In genomic region chr4:151108834-151109241, GRCm38 (mm10) we compare ENCODE assay signal across 8 mouse cellular contexts. TPM values are rescaled to one million over a fixed set of nuclear protein-coding genes. Genes with fewer than 3 reads are reported as not detected.
A peak's percentile ranks its signal among the peaks of the same experiment; 100 is the strongest.
DNase-seq lines count a peak whose midpoint lies in the region; ATAC-seq and TF ChIP-seq lines count a peak whose summit lies in the region.

No protein-coding gene starts in this region.

- peak overlapping the region; percentile 99 for H3K4me2 ChIP-seq in lung, embryonic 14.5 days
- H3K4me2 ChIP-seq in intestine, postnatal 0 days (replicated peaks; ENCODE audit: low read depth): peak overlapping the region; percentile 97
- H3K4me2 ChIP-seq in neural tube, embryonic 14.5 days (ENCODE audit: low read depth, low read length): peak overlapping the region; percentile 61

- peak overlapping the region; percentile 62 for H3K9ac ChIP-seq in lung, embryonic 14.5 days
- H3K9ac ChIP-seq in intestine, postnatal 0 days (ENCODE audit: low read depth, low read length): peak overlapping the region; percentile 37
- H3K9ac ChIP-seq in neural tube, embryonic 14.5 days (replicated peaks; ENCODE audit: low read depth, low read length): peak overlapping the region; percentile 93

- H3K36me3 ChIP-seq in lung, embryonic 14.5 days (ENCODE audit: insufficient read depth): no peaks in the 10 kb centered on the region
- peaks cover 10% of the 10 kb centered on the region for H3K36me3 ChIP-seq in forebrain, embryonic 10.5 days (replicated peaks)
- H3K36me3 ChIP-seq in intestine, postnatal 0 days (ENCODE audit: control insufficient read depth, insufficient read depth): no peaks in the 10 kb centered on the region
- no peaks in the 10 kb centered on the region for H3K36me3 ChIP-seq in neural tube, embryonic 14.5 days (ENCODE audit: control insufficient read depth, insufficient read depth, low read length)

- H3K4me3 ChIP-seq in lung, embryonic 14.5 days (ENCODE audit: low read depth, low read length): peak overlapping the region; percentile 63
- H3K4me3 ChIP-seq in forebrain, embryonic 10.5 days: peak overlapping the region; percentile 88
- peak overlapping the region; percentile 56 for H3K4me3 ChIP-seq in intestine, postnatal 0 days (ENCODE audit: low read depth, low read length)
- H3K4me3 ChIP-seq in neural tube, embryonic 14.5 days (ENCODE audit: low read depth, low read length): peak overlapping the region; percentile 77

- TF ChIP-seq CTCF in lung, embryonic 14.5 days (IDR thresholded peaks at IDR 0.05; ENCODE audit: low read depth): no peak
- no peak for TF ChIP-seq CTCF in intestine, postnatal 0 days (IDR thresholded peaks at IDR 0.05; ENCODE audit: low read depth)

- H3K4me1 ChIP-seq in lung, embryonic 14.5 days (ENCODE audit: insufficient read depth): 0 out of 2 replicates have a peak, but pooled peaks cover 3% of the 10 kb centered on the region
- H3K4me1 ChIP-seq in forebrain, embryonic 10.5 days: peaks cover 41% of the 10 kb centered on the region
- 0 out of 2 replicates have a peak, but pooled peaks cover 4% of the 10 kb centered on the region for H3K4me1 ChIP-seq in intestine, postnatal 0 days (replicated peaks; ENCODE audit: control insufficient read depth, insufficient read depth, low read length)
- H3K4me1 ChIP-seq in neural tube, embryonic 14.5 days (ENCODE audit: control insufficient read depth, insufficient read depth, low read length): peaks cover 27% of the 10 kb centered on the region

- peak; percentile 26 for ATAC-seq in lung, embryonic 14.5 days (ENCODE audit: insufficient read depth)
- no peak; the same call in 1 of the 2 replicates for ATAC-seq in intestine, postnatal 0 days
- ATAC-seq in neural tube, embryonic 14.5 days (ENCODE audit: low read depth): no peak; the same call in 1 of the 2 replicates
- no peak for ATAC-seq in megakaryocyte progenitor cell, adult 5-6 weeks (replicated peaks; ENCODE audit: poor library complexity)

- no peak overlapping the region; the same call in 1 of the 2 replicates for H3K27ac ChIP-seq in lung, embryonic 14.5 days (ENCODE audit: low read depth)
- H3K27ac ChIP-seq in forebrain, embryonic 10.5 days: peak overlapping the region; percentile 96
- no peak overlapping the region; the same call in 1 of the 2 replicates for H3K27ac ChIP-seq in intestine, postnatal 0 days (ENCODE audit: low read depth, low read length)
- peak overlapping the region; percentile 98 for H3K27ac ChIP-seq in neural tube, embryonic 14.5 days (ENCODE audit: low read depth, low read length)

- 2% methylated on average over 17 of the region's 20 CpGs for WGBS in lung, embryonic 14.5 days
- WGBS in forebrain, embryonic 10.5 days: 3% methylated on average over 20 of the region's 20 CpGs
- 5% methylated on average over 10 of the region's 20 CpGs for WGBS in intestine, postnatal 0 days
- 4% methylated on average over 9 of the region's 20 CpGs for WGBS in neural tube, embryonic 14.5 days

- H3K9me3 ChIP-seq in lung, embryonic 14.5 days (ENCODE audit: low read depth, low read length): no peaks in the 10 kb centered on the region
- no peaks in the 10 kb centered on the region for H3K9me3 ChIP-seq in forebrain, embryonic 10.5 days
- no peaks in the 10 kb centered on the region for H3K9me3 ChIP-seq in intestine, postnatal 0 days (ENCODE audit: control insufficient read depth)
- H3K9me3 ChIP-seq in neural tube, embryonic 14.5 days (ENCODE audit: control insufficient read depth, low read length): no peaks in the 10 kb centered on the region

- peaks cover 30% of the 10 kb centered on the region for H3K27me3 ChIP-seq in lung, embryonic 14.5 days (ENCODE audit: insufficient read depth, low read length)
- peaks cover 56% of the 10 kb centered on the region for H3K27me3 ChIP-seq in forebrain, embryonic 10.5 days (ENCODE audit: poor library complexity, severe bottlenecking)
- peaks cover 55% of the 10 kb centered on the region for H3K27me3 ChIP-seq in intestine, postnatal 0 days (replicated peaks; ENCODE audit: control insufficient read depth, insufficient read depth, low read length)
- H3K27me3 ChIP-seq in neural tube, embryonic 14.5 days (ENCODE audit: control insufficient read depth, insufficient read depth, low read length): no peaks in the 10 kb centered on the region

- DNase-seq in lung, embryonic 14.5 days: peak; percentile 67
- no peak for DNase-seq in lung, adult 18-20 months
- DNase-seq in forebrain, embryonic 10.5 days (ENCODE audit: extremely low spot score, low spot score): no peak
- DNase-seq in frontal cortex, postnatal 14 days (ENCODE audit: low spot score in 2 of 2): no peak
- no peak for DNase-seq in kidney, postnatal 36 days

RNA-seq across cellular contexts. Expression of gene Gm13090, which starts 19.5 kb away (rescaled TPM):
- not detected in 2 replicates for polyA plus RNA-seq in lung, embryonic 14.5 days (2014; fragmentation: Nextera tagmentation; extraction: Ambion mirVana)
- polyA plus RNA-seq in forebrain, embryonic 10.5 days (2016; fragmentation: Nextera tagmentation; extraction: Ambion mirVana): not detected in 2 replicates
- not detected in 2 replicates for polyA plus RNA-seq in intestine, postnatal 0 days (2015; fragmentation: Nextera tagmentation; extraction: Ambion mirVana)
- 0.63 and 1.4 TPM in 2 replicates for polyA plus RNA-seq in neural tube, embryonic 14.5 days (2014; fragmentation: Nextera tagmentation; extraction: Ambion mirVana)
- total RNA-seq in megakaryocyte progenitor cell, adult 5-6 weeks (2015): not detected in 2 replicates
- not detected in 2 replicates for total RNA-seq in megakaryocyte progenitor cell, adult 5-6 weeks (2017)

RNA-seq across cellular contexts. Expression of gene Vamp3, which starts 51.1 kb away (rescaled TPM):
- polyA plus RNA-seq in lung, embryonic 14.5 days (2014; fragmentation: Nextera tagmentation; extraction: Ambion mirVana): 93.4 and 98.6 TPM in 2 replicates
- polyA plus RNA-seq in forebrain, embryonic 10.5 days (2016; fragmentation: Nextera tagmentation; extraction: Ambion mirVana): 123 and 124 TPM in 2 replicates
- 104 and 109 TPM in 2 replicates for polyA plus RNA-seq in intestine, postnatal 0 days (2015; fragmentation: Nextera tagmentation; extraction: Ambion mirVana)
- 36.6 and 45.2 TPM in 2 replicates for polyA plus RNA-seq in neural tube, embryonic 14.5 days (2014; fragmentation: Nextera tagmentation; extraction: Ambion mirVana)
- total RNA-seq in megakaryocyte progenitor cell, adult 5-6 weeks (2015): 116 and 129 TPM in 2 replicates
- total RNA-seq in megakaryocyte progenitor cell, adult 5-6 weeks (2017): 65.7 and 72.9 TPM in 2 replicates

Comparison
In these comparisons a context has a peak if more than half of its experiments do, and no peak if none do; other contexts are left out.
1. H3K27ac ChIP-seq: peak in forebrain, embryonic 10.5 days (single experiment) and neural tube, embryonic 14.5 days (single experiment); none in lung, embryonic 14.5 days (single experiment) and intestine, postnatal 0 days (single experiment).
2. H3K9ac ChIP-seq: peak in every context shown above with its lines; median percentile 93 in neural tube, embryonic 14.5 days; 62 in lung, embryonic 14.5 days; 37 in intestine, postnatal 0 days.
3. Peak in every context shown above with its lines, with median percentiles within 50 percentile points of each other: H3K4me2 ChIP-seq and H3K4me3 ChIP-seq.